Mouse (Mus musculus) C2C12 (cell line): ENCODE measurements around the gene Plxna4.

ENCODE experiments used
- CEBPB ChIP-seq: IDR thresholded peaks from one replicate; pipeline ENCODE4 v1.6.1; 2011; ENCODE audit warnings: low read depth, mild to moderate bottlenecking, control low read depth, moderate library complexity
- CTCF ChIP-seq: IDR thresholded peaks from one replicate; pipeline ENCODE4 v1.5.1; 2011; ENCODE audit not compliant: control insufficient read depth, insufficient read depth, insufficient read length
- MAX ChIP-seq: IDR thresholded peaks from one replicate; pipeline ENCODE4 v1.6.1; 2011; ENCODE audit warnings: mild to moderate bottlenecking, control low read depth
- MYOD1 ChIP-seq: IDR thresholded peaks from one replicate; pipeline ENCODE4 v1.6.1; 2011; ENCODE audit warnings: low read depth; ENCODE audit not compliant: control insufficient read depth, insufficient read length
- MYOG ChIP-seq: IDR thresholded peaks from one replicate; pipeline ENCODE4 v1.6.1; 2011; ENCODE audit not compliant: control insufficient read depth, insufficient read length; ENCODE audit errors: extremely low read depth
- USF1 ChIP-seq: IDR thresholded peaks from one replicate; pipeline ENCODE4 v1.6.1; 2011; ENCODE audit warnings: low read depth, mild to moderate bottlenecking, control low read depth, moderate library complexity

- TF ChIP-seq CTCF (no peak), MYOD1 (no peak), MAX (no peak), CEBPB (no peak), USF1 (no peak), MYOG (no peak)
These were observed 16.9 kb upstream of the Plxna4 start for GRCm38 (mm10) chr6:32604901-32605300.
